ENCODE assay signal across 32 mouse cellular contexts in genomic region chr1:31023173-31023572, GRCm38 (mm10). TPM values are rescaled to one million over a fixed set of nuclear protein-coding genes. Genes with fewer than 3 reads are reported as not detected.
DNase-seq lines count a peak whose midpoint lies in the region; ATAC-seq and TF ChIP-seq lines count a peak whose summit lies in the region.
"Had no signal": no experiment of that assay in that cellular context is flagged by ENCODE, and none has a peak within 500 bp of the region (broad histone marks: within the 10 kb centered on the region; RNA-seq: fewer than 3 reads in every experiment).

No protein-coding gene starts in this region.

- H3K27me3 ChIP-seq in lung, postnatal 0 days (replicated peaks; ENCODE audit: insufficient read depth, low read length): no peaks in the 10 kb centered on the region
- H3K27me3 ChIP-seq in intestine, embryonic 15.5 days (replicated peaks): no peaks in the 10 kb centered on the region
- H3K27me3 ChIP-seq in small intestine, adult 2 months (ENCODE audit: control insufficient read depth, insufficient read depth, low read length): no peaks in the 10 kb centered on the region
- no peaks in the 10 kb centered on the region for H3K27me3 ChIP-seq in stomach, postnatal 0 days (ENCODE audit: control insufficient read depth, insufficient read depth, low read length)
- no peaks in the 10 kb centered on the region for H3K27me3 ChIP-seq in kidney, embryonic 14.5 days (ENCODE audit: control insufficient read depth, insufficient read depth, low read length)
- H3K27me3 ChIP-seq: embryonic facial prominence, embryonic 12.5 days; embryonic facial prominence, embryonic 15.5 days; hindbrain, embryonic 13.5 days had no signal

- H3K4me2 ChIP-seq in lung, postnatal 0 days (replicated peaks; ENCODE audit: low read depth, low read length): no peak overlapping the region
- no peak overlapping the region for H3K4me2 ChIP-seq in intestine, embryonic 15.5 days (replicated peaks)
- no peak overlapping the region for H3K4me2 ChIP-seq in stomach, postnatal 0 days (replicated peaks; ENCODE audit: low read depth)
- no peak overlapping the region for H3K4me2 ChIP-seq in kidney, embryonic 14.5 days (replicated peaks; ENCODE audit: low read depth, low read length)
- H3K4me2 ChIP-seq: embryonic facial prominence, embryonic 12.5 days; embryonic facial prominence, embryonic 15.5 days; heart, embryonic 11.5 days; hindbrain, embryonic 13.5 days had no signal

- no peak for TF ChIP-seq POLR2A in small intestine, adult 2 months (IDR thresholded peaks at IDR 0.05; ENCODE audit: low read depth, low read length)

- TF ChIP-seq CTCF in lung, postnatal 0 days (IDR thresholded peaks at IDR 0.05): no peak
- no peak for TF ChIP-seq CTCF in small intestine, adult 2 months (IDR thresholded peaks at IDR 0.05; ENCODE audit: extremely low read depth, insufficient read length, insufficient replicate concordance, low read depth, low read length)
- TF ChIP-seq CTCF in stomach, postnatal 0 days (IDR thresholded peaks at IDR 0.05; ENCODE audit: low read depth): no peak

- no peak for ATAC-seq in lung, postnatal 0 days
- ATAC-seq in intestine, embryonic 15.5 days: peak; percentile 96
- peak; percentile 64 for ATAC-seq in stomach, postnatal 0 days (ENCODE audit: low FRiP score, low TSS enrichment)
- no peak for ATAC-seq in kidney, embryonic 14.5 days (ENCODE audit: low FRiP score, low TSS enrichment)
- ATAC-seq: activated CD4-positive, CD25-positive, alpha-beta regulatory T cell, adult 4 months; forebrain, embryonic 14.5 days; forebrain, postnatal 0 days; hindbrain, embryonic 16.5 days had no signal

- no peaks in the 10 kb centered on the region for H3K4me1 ChIP-seq in lung, postnatal 0 days (ENCODE audit: insufficient read depth, low read depth, low read length)
- no peaks in the 10 kb centered on the region for H3K4me1 ChIP-seq in intestine, embryonic 15.5 days (replicated peaks)
- peaks cover 18% of the 10 kb centered on the region; the same call in 1 of the 2 replicates for H3K4me1 ChIP-seq in small intestine, adult 2 months (ENCODE audit: control insufficient read depth, insufficient read depth, insufficient read length, low read length)
- H3K4me1 ChIP-seq in stomach, postnatal 0 days (replicated peaks; ENCODE audit: control insufficient read depth, insufficient read depth): no peaks in the 10 kb centered on the region
- H3K4me1 ChIP-seq in kidney, embryonic 14.5 days (ENCODE audit: control insufficient read depth, insufficient read depth, low read length): no peaks in the 10 kb centered on the region
- H3K4me1 ChIP-seq: embryonic facial prominence, embryonic 12.5 days; embryonic facial prominence, embryonic 15.5 days; hindbrain, embryonic 10.5 days; hindbrain, embryonic 13.5 days had no signal

- H3K27ac ChIP-seq in lung, postnatal 0 days (ENCODE audit: low read length): no peak overlapping the region
- H3K27ac ChIP-seq in intestine, embryonic 15.5 days: no peak overlapping the region
- peak overlapping the region; percentile 71 for H3K27ac ChIP-seq in small intestine, adult 2 months (ENCODE audit: insufficient read depth, low read depth, low read length)
- no peak overlapping the region for H3K27ac ChIP-seq in stomach, postnatal 0 days (replicated peaks)
- H3K27ac ChIP-seq in kidney, embryonic 14.5 days (ENCODE audit: low read depth, low read length): no peak overlapping the region
- H3K27ac ChIP-seq: embryonic facial prominence, embryonic 12.5 days; embryonic facial prominence, embryonic 15.5 days; gastrocnemius, adult 2 months; hindbrain, embryonic 10.5 days; hindbrain, embryonic 13.5 days had no signal

- TF ChIP-seq EP300 in lung, postnatal 0 days (IDR thresholded peaks at IDR 0.05): 0 out of 2 replicates have a peak, but pooled peaks have one; percentile 10
- no peak for TF ChIP-seq EP300 in stomach, postnatal 0 days (optimal IDR thresholded peaks at IDR 0.05)

- H3K9me3 ChIP-seq in lung, postnatal 0 days (ENCODE audit: low read length): no peaks in the 10 kb centered on the region
- no peaks in the 10 kb centered on the region for H3K9me3 ChIP-seq in intestine, embryonic 15.5 days
- H3K9me3 ChIP-seq in stomach, postnatal 0 days (ENCODE audit: control insufficient read depth, low read length): no peaks in the 10 kb centered on the region
- no peaks in the 10 kb centered on the region for H3K9me3 ChIP-seq in kidney, embryonic 14.5 days (ENCODE audit: control insufficient read depth, low read length)
- H3K9me3 ChIP-seq: embryonic facial prominence, embryonic 12.5 days; embryonic facial prominence, embryonic 15.5 days; hindbrain, embryonic 10.5 days; hindbrain, embryonic 13.5 days had no signal

- DNase-seq in lung, postnatal 0 days (ENCODE audit: low spot score): no peak
- DNase-seq in lung, postnatal 4 days: no peak
- no peak for DNase-seq in stomach, postnatal 0 days (ENCODE audit: low spot score)
- no peak for DNase-seq in gastrocnemius, postnatal 25 days
- no peak for DNase-seq in kidney, adult 9 months
- DNase-seq: adrenal gland, adult 8-10 months; adrenal gland, postnatal 36 days; cerebellum, adult 18-20 months; cerebellum, adult 9-10 months; cerebellum, postnatal 14 days; forebrain, postnatal 0 days; gastrocnemius, adult 2 months; gastrocnemius, postnatal 36 days had no signal

- H3K9ac ChIP-seq in lung, postnatal 0 days (replicated peaks; ENCODE audit: low read depth): no peak overlapping the region
- H3K9ac ChIP-seq in intestine, embryonic 15.5 days: no peak overlapping the region
- H3K9ac ChIP-seq in stomach, postnatal 0 days (ENCODE audit: low read length): no peak overlapping the region
- H3K9ac ChIP-seq in kidney, embryonic 14.5 days (ENCODE audit: low read depth, low read length): no peak overlapping the region
- H3K9ac ChIP-seq: embryonic facial prominence, embryonic 12.5 days; embryonic facial prominence, embryonic 15.5 days; forebrain, postnatal 0 days; hindbrain, embryonic 13.5 days had no signal

- H3K36me3 ChIP-seq in lung, postnatal 0 days (ENCODE audit: insufficient read depth, low read length): no peaks in the 10 kb centered on the region
- no peaks in the 10 kb centered on the region for H3K36me3 ChIP-seq in intestine, embryonic 15.5 days
- H3K36me3 ChIP-seq in small intestine, adult 2 months (ENCODE audit: control insufficient read depth, insufficient read depth, low read length): no peaks in the 10 kb centered on the region
- H3K36me3 ChIP-seq in stomach, postnatal 0 days (ENCODE audit: control insufficient read depth, insufficient read depth, low read length): no peaks in the 10 kb centered on the region
- H3K36me3 ChIP-seq in kidney, embryonic 14.5 days (ENCODE audit: control insufficient read depth, insufficient read depth, low read length): no peaks in the 10 kb centered on the region
- H3K36me3 ChIP-seq: embryonic facial prominence, embryonic 12.5 days; embryonic facial prominence, embryonic 15.5 days; hindbrain, embryonic 10.5 days; hindbrain, embryonic 13.5 days had no signal

- H3K4me3 ChIP-seq in lung, postnatal 0 days (ENCODE audit: low read depth, low read length): no peak overlapping the region
- H3K4me3 ChIP-seq in intestine, embryonic 15.5 days (replicated peaks): no peak overlapping the region
- no peak overlapping the region for H3K4me3 ChIP-seq in small intestine, adult 2 months (ENCODE audit: low read depth, low read length)
- H3K4me3 ChIP-seq in stomach, postnatal 0 days (ENCODE audit: low read depth, low read length): no peak overlapping the region
- H3K4me3 ChIP-seq in kidney, embryonic 14.5 days (ENCODE audit: low read length): no peak overlapping the region
- H3K4me3 ChIP-seq: embryonic facial prominence, embryonic 12.5 days; embryonic facial prominence, embryonic 15.5 days; gastrocnemius, adult 2 months; hindbrain, embryonic 10.5 days; hindbrain, embryonic 13.5 days had no signal

RNA-seq across cellular contexts. Expression of gene AC153137.1, which starts 45.4 kb away (rescaled TPM):
- polyA plus RNA-seq in lung, postnatal 0 days (2015; fragmentation: Nextera tagmentation; extraction: Ambion mirVana): 0.20 and 0.57 TPM in 2 replicates
- polyA plus RNA-seq in intestine, embryonic 15.5 days (2015; fragmentation: Nextera tagmentation; extraction: Ambion mirVana): not detected in 2 replicates
- polyA plus RNA-seq in small intestine, adult 2 months (2012; rRNA removed): not detected in 2 replicates
- polyA plus RNA-seq in stomach, postnatal 0 days (2015; fragmentation: Nextera tagmentation; extraction: Ambion mirVana): not detected in 2 replicates
- not detected for total RNA-seq in gastrocnemius, postnatal 25 days (2021)
- polyA plus RNA-seq in kidney, embryonic 14.5 days (2014; fragmentation: Nextera tagmentation; extraction: Ambion mirVana): not detected in 2 replicates
- total RNA-seq: adrenal gland, adult 8-10 months; adrenal gland, postnatal 36 days; common myeloid progenitor, adult 5-6 weeks; forebrain, postnatal 0 days; gastrocnemius, adult 2 months; gastrocnemius, postnatal 36 days; granulocyte monocyte progenitor cell, adult 5-6 weeks; heart, adult 8-10 months; heart, postnatal 25 days had no signal
- polyA plus RNA-seq: activated CD4-positive, CD25-positive, alpha-beta regulatory T cell, adult 4 months; embryonic facial prominence, embryonic 12.5 days; embryonic facial prominence, embryonic 15.5 days; forebrain, embryonic 11.5 days; forebrain, embryonic 14.5 days; forebrain, postnatal 0 days; frontal cortex, adult 2 months; heart, embryonic 11.5 days; heart, embryonic 14.5 days; heart, postnatal 0 days; hindbrain, embryonic 10.5 days; hindbrain, embryonic 13.5 days; hindbrain, embryonic 16.5 days had no signal

Comparison
In these comparisons a context has a peak if more than half of its experiments do, and no peak if none do; other contexts are left out.
1. ATAC-seq: peak in intestine, embryonic 15.5 days (single experiment) and stomach, postnatal 0 days (single experiment); none in lung, postnatal 0 days (single experiment) and kidney, embryonic 14.5 days (single experiment).